In genomic region chr1:160318057-160318725, GRCm38 (mm10) we compare ENCODE assay signal across 18 mouse cellular contexts.
A peak's percentile ranks its signal among the peaks of the same experiment; 100 is the strongest.
DNase-seq lines count a peak whose midpoint lies in the region; ATAC-seq and TF ChIP-seq lines count a peak whose summit lies in the region.
"Had no signal": no experiment of that assay in that cellular context is flagged by ENCODE, and none has a peak within 500 bp of the region (broad histone marks: within the 10 kb centered on the region; RNA-seq: fewer than 3 reads in every experiment).

No protein-coding gene starts in this region.

- no peak overlapping the region for H3K27ac ChIP-seq in liver, embryonic 16.5 days (ENCODE audit: low read length)
- H3K27ac ChIP-seq in liver, embryonic 11.5 days (ENCODE audit: low read depth, low read length), result no peak overlapping the region
- H3K27ac ChIP-seq in intestine, postnatal 0 days (ENCODE audit: low read depth, low read length), result no peak overlapping the region
- H3K27ac ChIP-seq in stomach, postnatal 0 days (replicated peaks), result no peak overlapping the region
- H3K27ac ChIP-seq: embryonic facial prominence, embryonic 12.5 days; forebrain, embryonic 15.5 days; heart, adult 2 months; heart, embryonic 15.5 days had no signal

- no peaks in the 10 kb centered on the region for H3K36me3 ChIP-seq in liver, embryonic 16.5 days (ENCODE audit: control insufficient read depth, insufficient read depth)
- H3K36me3 ChIP-seq in liver, embryonic 11.5 days (ENCODE audit: control insufficient read depth, insufficient read depth, low read length), result no peaks in the 10 kb centered on the region
- no peaks in the 10 kb centered on the region for H3K36me3 ChIP-seq in intestine, postnatal 0 days (ENCODE audit: control insufficient read depth, insufficient read depth)
- 0 out of 2 replicates have a peak, but pooled peaks cover 2% of the 10 kb centered on the region for H3K36me3 ChIP-seq in stomach, postnatal 0 days (ENCODE audit: control insufficient read depth, insufficient read depth, low read length)
- H3K36me3 ChIP-seq: embryonic facial prominence, embryonic 12.5 days; forebrain, embryonic 15.5 days; heart, embryonic 15.5 days had no signal

- H3K4me3 ChIP-seq in liver, embryonic 16.5 days (ENCODE audit: low read depth, low read length), result no peak overlapping the region
- H3K4me3 ChIP-seq in liver, embryonic 11.5 days (ENCODE audit: low read depth, low read length), result no peak overlapping the region
- H3K4me3 ChIP-seq in intestine, postnatal 0 days (ENCODE audit: low read depth, low read length), result no peak overlapping the region
- H3K4me3 ChIP-seq in stomach, postnatal 0 days (ENCODE audit: low read depth, low read length), result no peak overlapping the region
- H3K4me3 ChIP-seq: embryonic facial prominence, embryonic 12.5 days; forebrain, embryonic 15.5 days; heart, adult 2 months; heart, embryonic 15.5 days had no signal

- DNase-seq in liver, embryonic 11.5 days (ENCODE audit: low spot score), result no peak
- DNase-seq in lung, postnatal 25 days (ENCODE audit: low spot score), result peak; percentile 27
- DNase-seq in lung, postnatal 10 days, result no peak
- DNase-seq in stomach, postnatal 0 days (ENCODE audit: low spot score), result peak; percentile 34
- DNase-seq in adipocyte (ENCODE audit: low spot score), result no peak
- no peak for DNase-seq in left cerebral cortex, adult 18-20 months (ENCODE audit: low spot score in 2 of 2)
- DNase-seq: adrenal gland, postnatal 14 days; cerebellum, adult 11-12 months; cerebellum, adult 9-10 months; cerebellum, postnatal 25 days; heart, adult 2 months; heart, postnatal 14 days had no signal

- peak; percentile 54; the same call in 1 of the 2 replicates for ATAC-seq in liver, embryonic 16.5 days (ENCODE audit: low read depth)
- no peak for ATAC-seq in liver, embryonic 11.5 days (replicated peaks; ENCODE audit: low FRiP score)
- peak; percentile 91 for ATAC-seq in intestine, postnatal 0 days
- peak; percentile 94 for ATAC-seq in stomach, postnatal 0 days (ENCODE audit: low FRiP score, low TSS enrichment)
- ATAC-seq: forebrain, embryonic 15.5 days had no signal

- H3K9ac ChIP-seq in liver, embryonic 16.5 days (ENCODE audit: low read depth, low read length), result no peak overlapping the region
- no peak overlapping the region for H3K9ac ChIP-seq in liver, embryonic 11.5 days (ENCODE audit: low read depth, low read length)
- H3K9ac ChIP-seq in intestine, postnatal 0 days (ENCODE audit: low read depth, low read length), result no peak overlapping the region; the same call in 1 of the 2 replicates
- H3K9ac ChIP-seq in stomach, postnatal 0 days (ENCODE audit: low read length), result no peak overlapping the region
- H3K9ac ChIP-seq: embryonic facial prominence, embryonic 12.5 days; forebrain, embryonic 15.5 days; heart, embryonic 15.5 days had no signal

- no peak for TF ChIP-seq CTCF in intestine, postnatal 0 days (IDR thresholded peaks at IDR 0.05; ENCODE audit: low read depth)
- no peak for TF ChIP-seq CTCF in stomach, postnatal 0 days (IDR thresholded peaks at IDR 0.05; ENCODE audit: low read depth)

- no peaks in the 10 kb centered on the region for H3K4me1 ChIP-seq in liver, embryonic 16.5 days (ENCODE audit: control insufficient read depth, low read depth, low read length)
- H3K4me1 ChIP-seq in liver, embryonic 11.5 days (replicated peaks; ENCODE audit: control insufficient read depth, insufficient read depth, low read length), result no peaks in the 10 kb centered on the region
- no peaks in the 10 kb centered on the region for H3K4me1 ChIP-seq in intestine, postnatal 0 days (replicated peaks; ENCODE audit: control insufficient read depth, insufficient read depth, low read length)
- no peaks in the 10 kb centered on the region for H3K4me1 ChIP-seq in stomach, postnatal 0 days (replicated peaks; ENCODE audit: control insufficient read depth, insufficient read depth)
- H3K4me1 ChIP-seq: embryonic facial prominence, embryonic 12.5 days; forebrain, embryonic 15.5 days; heart, embryonic 15.5 days had no signal

- whole genome bisulfite sequencing in liver, embryonic 16.5 days (ENCODE audit: insufficient replicate concordance), result 76% methylated on average over 8 of the region's 8 CpGs
- WGBS in liver, embryonic 11.5 days, result 78% methylated on average over 8 of the region's 8 CpGs
- 53% methylated on average over 8 of the region's 8 CpGs for WGBS in intestine, postnatal 0 days
- WGBS in stomach, postnatal 0 days, result 69% methylated on average over 8 of the region's 8 CpGs

- no peak overlapping the region for H3K4me2 ChIP-seq in liver, embryonic 16.5 days (ENCODE audit: low read depth, low read length)
- no peak overlapping the region for H3K4me2 ChIP-seq in liver, embryonic 11.5 days
- peak overlapping the region; percentile 38; the same call in 1 of the 2 replicates for H3K4me2 ChIP-seq in intestine, postnatal 0 days (replicated peaks; ENCODE audit: low read depth)
- H3K4me2 ChIP-seq in stomach, postnatal 0 days (replicated peaks; ENCODE audit: low read depth), result no peak overlapping the region
- H3K4me2 ChIP-seq: embryonic facial prominence, embryonic 12.5 days; forebrain, embryonic 15.5 days; heart, embryonic 11.5 days; heart, embryonic 15.5 days had no signal

- H3K27me3 ChIP-seq in liver, embryonic 16.5 days (ENCODE audit: control insufficient read depth, insufficient read depth, low read depth, low read length), result no peaks in the 10 kb centered on the region
- H3K27me3 ChIP-seq in liver, embryonic 11.5 days (replicated peaks; ENCODE audit: control insufficient read depth, insufficient read depth, low read length), result no peaks in the 10 kb centered on the region
- H3K27me3 ChIP-seq in intestine, postnatal 0 days (replicated peaks; ENCODE audit: control insufficient read depth, insufficient read depth, low read length), result no peaks in the 10 kb centered on the region
- no peaks in the 10 kb centered on the region for H3K27me3 ChIP-seq in stomach, postnatal 0 days (ENCODE audit: control insufficient read depth, insufficient read depth, low read length)
- H3K27me3 ChIP-seq: embryonic facial prominence, embryonic 12.5 days; forebrain, embryonic 15.5 days; heart, embryonic 15.5 days had no signal

- no peak for TF ChIP-seq EP300 in stomach, postnatal 0 days (optimal IDR thresholded peaks at IDR 0.05)

- peaks cover 2% of the 10 kb centered on the region; the same call in 1 of the 2 replicates for H3K9me3 ChIP-seq in liver, embryonic 16.5 days (replicated peaks; ENCODE audit: control insufficient read depth, low read length)
- no peaks in the 10 kb centered on the region for H3K9me3 ChIP-seq in liver, embryonic 11.5 days (ENCODE audit: control insufficient read depth, low read length)
- no peaks in the 10 kb centered on the region for H3K9me3 ChIP-seq in intestine, postnatal 0 days (ENCODE audit: control insufficient read depth)
- H3K9me3 ChIP-seq in stomach, postnatal 0 days (ENCODE audit: control insufficient read depth, low read length), result no peaks in the 10 kb centered on the region
- H3K9me3 ChIP-seq: embryonic facial prominence, embryonic 12.5 days; forebrain, embryonic 15.5 days; heart, embryonic 15.5 days had no signal

Comparison
In these comparisons a context has a peak if more than half of its experiments do, and no peak if none do; other contexts are left out.
1. DNase-seq: peak in lung, postnatal 25 days (single experiment) and stomach, postnatal 0 days (single experiment); none in liver, embryonic 11.5 days (single experiment), lung, postnatal 10 days (single experiment), adipocyte (single experiment) and left cerebral cortex, adult 18-20 months (0 of 2).